Mouse (Mus musculus): ENCODE data around the gene Vars2. TPM values are rescaled to one million over a fixed set of nuclear protein-coding genes. Genes with fewer than 3 reads are reported as not detected.
A peak's percentile ranks its signal among the peaks of the same experiment; 100 is the strongest.

Vars2 gene
- polyA plus RNA-seq, 1 experiment from 2014 or later, result 18.6 TPM

DNA sequence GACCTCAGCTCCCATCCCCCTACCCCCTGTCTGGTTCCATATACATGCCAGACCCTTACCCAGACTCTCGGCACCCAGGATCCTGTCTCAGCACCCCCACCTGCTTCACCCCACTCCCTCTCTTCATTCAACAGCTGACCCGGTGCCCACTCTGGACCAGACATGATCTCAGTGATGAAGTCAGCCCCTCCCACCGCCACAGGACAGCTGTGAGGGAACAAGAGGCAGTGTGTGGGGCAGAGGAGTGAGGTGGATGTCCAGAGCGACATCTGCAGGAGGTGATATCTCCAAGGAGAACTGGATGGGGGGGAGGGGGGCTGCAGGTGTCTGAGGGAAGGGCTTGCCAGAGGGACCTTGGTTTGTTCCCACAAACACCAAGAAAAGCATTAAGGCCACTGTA, 24.4 kb upstream of the Vars2 start:
- ATAC-seq (ENCODE audit: insufficient read depth, low FRiP score, low read depth), result no peak
- Histone ChIP-seq H3K4me2 (no peak overlapping the region), H3K27me3 (replicated peaks) (no peaks in the 10 kb centered on the region), H3K9me3 (no peaks in the 10 kb centered on the region), H3K4me3 (replicated peaks) (no peak overlapping the region), H3K27ac (no peak overlapping the region), H3K36me3 (peaks cover 74% of the 10 kb centered on the region), H3K4me1 (0 out of 2 replicates have a peak, but pooled peaks cover 2% of the 10 kb centered on the region), H3K9ac (no peak overlapping the region)
- WGBS, result 78% methylated on average over 4 of the region's 4 CpGs

DNA sequence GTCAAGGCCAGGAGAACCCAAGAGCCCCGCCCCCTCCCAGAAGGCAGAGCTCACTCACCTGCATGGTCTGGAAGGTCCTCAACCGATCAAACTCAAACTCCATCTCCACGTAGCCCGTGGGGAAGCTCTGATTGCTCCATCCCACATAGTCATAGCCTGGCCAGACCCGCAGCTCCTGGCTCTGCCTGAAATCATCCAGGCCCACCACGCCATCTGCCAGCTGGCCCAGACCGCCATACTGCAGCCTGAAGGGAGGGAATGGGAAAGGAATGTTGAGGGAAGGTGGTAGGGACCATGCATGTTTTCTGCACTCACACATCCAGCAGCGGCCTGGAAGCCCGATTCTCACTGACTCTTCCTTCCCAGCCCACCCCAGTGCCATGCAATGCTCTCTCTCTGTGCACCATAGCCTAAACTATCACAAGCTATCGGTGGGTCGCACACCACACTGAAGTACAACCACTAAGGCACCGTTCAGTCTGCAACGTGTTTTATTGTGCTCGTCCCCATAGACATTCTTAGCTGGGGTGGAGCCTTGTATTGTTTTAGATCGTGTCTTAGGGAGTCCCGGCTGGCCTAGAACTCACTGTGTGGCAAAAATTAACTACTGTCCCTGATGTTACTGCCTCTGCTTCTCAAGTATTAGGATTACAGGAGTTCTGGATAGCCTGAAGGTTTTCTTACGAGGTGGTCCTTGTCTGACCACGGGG, 22.7 kb upstream of the Vars2 start:
- no peak overlapping the region for H3K27ac ChIP-seq
- no peaks in the 10 kb centered on the region for H3K27me3 ChIP-seq (replicated peaks)
- H3K9ac ChIP-seq, result no peak overlapping the region
- ATAC-seq (ENCODE audit: insufficient read depth, low FRiP score, low read depth), result no peak
- no peaks in the 10 kb centered on the region for H3K4me1 ChIP-seq
- H3K4me3 ChIP-seq (replicated peaks), result no peak overlapping the region
- H3K4me2 ChIP-seq, result no peak overlapping the region
- H3K36me3 ChIP-seq, result peaks cover 77% of the 10 kb centered on the region
- H3K9me3 ChIP-seq, result no peaks in the 10 kb centered on the region
- 91% methylated on average over 18 of the region's 18 CpGs for WGBS

DNA sequence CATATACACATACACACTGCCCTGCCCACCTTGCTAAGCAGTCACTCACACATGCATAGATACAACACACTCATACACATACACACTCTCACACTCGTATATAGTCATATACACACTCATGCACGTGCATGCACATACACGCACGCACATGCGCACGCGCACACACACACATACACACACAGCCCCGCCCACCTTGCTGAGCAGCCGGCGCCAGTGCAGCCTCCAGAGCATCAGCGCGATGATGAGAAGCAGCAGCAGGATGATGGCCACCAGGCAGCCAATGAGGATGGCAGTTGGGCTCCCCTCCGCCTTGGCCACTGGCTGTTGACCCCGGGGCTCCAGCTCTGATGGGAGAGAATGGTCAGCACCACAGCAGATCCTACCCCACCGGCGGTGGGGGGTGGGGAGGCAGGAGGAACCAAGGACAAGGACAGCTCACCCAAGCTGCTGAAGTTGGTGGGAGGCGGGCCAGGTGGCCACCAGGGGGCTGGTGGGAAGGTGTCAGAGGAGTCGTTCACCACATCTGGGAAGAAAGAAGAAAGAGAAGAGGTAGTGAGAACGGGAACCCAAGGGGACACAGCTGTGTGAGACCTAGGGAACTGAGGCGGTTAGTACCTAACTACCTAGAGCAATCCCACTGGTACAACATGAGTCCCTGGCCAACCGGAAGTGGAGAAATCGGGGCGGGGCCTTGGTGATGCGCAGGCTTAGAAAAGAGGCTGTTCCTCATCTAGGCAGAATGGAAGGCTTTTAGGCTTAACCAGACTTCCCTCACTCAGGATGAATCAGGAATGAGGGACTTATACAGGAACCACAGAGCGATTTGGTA, 21.2 kb upstream of the Vars2 start:
- Histone ChIP-seq H3K27ac (no peak overlapping the region), H3K4me2 (no peak overlapping the region), H3K27me3 (replicated peaks) (no peaks in the 10 kb centered on the region), H3K36me3 (peaks cover 81% of the 10 kb centered on the region), H3K9me3 (no peaks in the 10 kb centered on the region), H3K4me3 (replicated peaks) (no peak overlapping the region), H3K9ac (no peak overlapping the region), H3K4me1 (no peaks in the 10 kb centered on the region)
- 82% methylated on average over 25 of the region's 25 CpGs for WGBS
- ATAC-seq (ENCODE audit: insufficient read depth, low FRiP score, low read depth), result no peak

DNA sequence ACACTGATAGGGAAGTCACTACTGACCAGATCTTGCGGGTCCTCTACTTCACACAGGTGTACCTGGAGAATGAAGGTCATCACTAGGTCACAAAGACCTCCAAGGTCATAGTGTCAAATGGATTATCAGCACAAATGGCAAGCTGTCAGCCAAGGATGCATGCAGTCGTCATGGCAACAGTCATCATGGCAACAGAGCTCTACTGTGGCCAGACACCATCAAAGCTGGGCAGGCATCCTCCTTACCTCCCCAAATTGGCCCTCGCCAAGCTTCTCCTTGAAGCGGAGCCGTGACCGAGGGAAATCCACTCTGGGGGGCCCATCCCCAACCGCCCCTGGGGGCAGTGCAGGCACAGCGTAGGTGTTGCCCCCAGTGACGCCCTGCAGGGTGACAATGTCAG, 17.7 kb upstream of the Vars2 start:
- 76% methylated on average over 9 of the region's 9 CpGs for WGBS
- Histone ChIP-seq H3K4me2 (no peak overlapping the region), H3K4me1 (no peaks in the 10 kb centered on the region), H3K9ac (no peak overlapping the region), H3K9me3 (no peaks in the 10 kb centered on the region), H3K27me3 (replicated peaks) (no peaks in the 10 kb centered on the region), H3K4me3 (replicated peaks) (no peak overlapping the region), H3K27ac (no peak overlapping the region), H3K36me3 (peaks cover 63% of the 10 kb centered on the region)
- no peak for ATAC-seq (ENCODE audit: insufficient read depth, low FRiP score, low read depth)

GRCm38 (mm10) chr17:35681986-35682385, 14.6 kb upstream of the Vars2 start:
- ATAC-seq (ENCODE audit: insufficient read depth, low FRiP score, low read depth), result no peak
- 88% methylated on average over 13 of the region's 13 CpGs for WGBS
- Histone ChIP-seq H3K9me3 (no peaks in the 10 kb centered on the region), H3K9ac (no peak overlapping the region), H3K27me3 (replicated peaks) (no peaks in the 10 kb centered on the region), H3K36me3 (peaks cover 36% of the 10 kb centered on the region), H3K4me3 (replicated peaks) (no peak overlapping the region), H3K27ac (no peak overlapping the region), H3K4me1 (no peaks in the 10 kb centered on the region), H3K4me2 (no peak overlapping the region)

DNA sequence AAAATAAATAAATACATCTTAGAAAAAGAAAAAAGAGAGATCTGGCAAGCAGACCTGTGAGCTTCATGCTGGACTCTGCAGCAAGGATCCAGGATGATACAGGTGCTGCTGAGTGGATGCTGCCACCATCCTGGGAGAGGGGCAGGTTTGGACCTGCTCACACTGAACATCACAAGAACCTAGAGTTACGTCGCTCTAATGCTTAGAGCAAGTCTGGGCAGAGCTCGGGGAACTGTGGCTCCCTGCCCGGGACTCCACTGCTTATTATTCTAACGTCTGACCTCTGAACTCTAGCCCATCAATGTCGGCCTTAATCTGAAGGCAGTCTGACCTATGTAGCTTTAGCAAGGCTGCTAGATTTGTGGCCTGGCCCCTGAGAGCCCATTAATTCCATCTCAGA, 13.2 kb upstream of the Vars2 start:
- Histone ChIP-seq H3K27ac (no peak overlapping the region), H3K4me3 (replicated peaks) (no peak overlapping the region), H3K9me3 (no peaks in the 10 kb centered on the region), H3K9ac (no peak overlapping the region), H3K36me3 (peaks cover 29% of the 10 kb centered on the region), H3K4me2 (no peak overlapping the region), H3K4me1 (no peaks in the 10 kb centered on the region), H3K27me3 (replicated peaks) (no peaks in the 10 kb centered on the region)
- 26% methylated on average over 6 of the region's 6 CpGs for WGBS
- no peak for ATAC-seq (ENCODE audit: insufficient read depth, low FRiP score, low read depth)

- Histone ChIP-seq H3K4me1 (peaks cover 7% of the 10 kb centered on the region; the same call in 1 of the 2 replicates), H3K27ac (no peak within 1 kb of the TSS), H3K9ac (peak within 1 kb of the TSS; percentile 76), H3K4me3 (replicated peaks) (peak within 1 kb of the TSS; percentile 63), H3K36me3 (peaks cover 9% of the 10 kb centered on the region; the same call in 1 of the 2 replicates), H3K9me3 (no peaks in the 10 kb centered on the region), H3K27me3 (replicated peaks) (no peaks in the 10 kb centered on the region), H3K4me2 (peak within 1 kb of the TSS; percentile 78)
- ATAC-seq (ENCODE audit: insufficient read depth, low FRiP score, low read depth), result peak; percentile 95
- WGBS, result 1% methylated on average over 23 of the region's 23 CpGs
Observed at GRCm38 (mm10) chr17:35673416-35674035, 6.1 kb upstream of the Vars2 start, which contains the start of gene Gtf2h4. Gene Gtf2h4, minus strand, starts transcription at chr17:35673739.

DNA sequence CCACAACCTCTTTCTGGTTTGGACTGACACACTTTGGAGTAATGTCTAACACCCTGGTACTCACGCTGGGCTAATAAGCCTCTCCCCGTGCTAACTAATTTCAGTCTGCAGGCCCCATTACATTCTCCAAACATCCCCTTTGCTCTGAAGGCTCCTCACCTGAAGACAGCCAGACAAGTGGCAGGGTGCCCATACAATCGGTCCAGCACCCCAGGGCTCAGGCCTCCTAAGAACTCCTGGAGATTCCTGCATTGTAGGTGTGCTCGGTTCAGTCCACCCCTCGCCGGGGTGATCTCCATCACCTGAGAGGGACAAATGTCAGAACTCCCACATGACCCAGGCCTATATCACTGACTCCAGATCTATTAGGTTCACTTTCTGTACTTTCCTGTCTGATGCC, 5.1 kb upstream of the Vars2 start:
- Histone ChIP-seq H3K4me1 (peaks cover 7% of the 10 kb centered on the region; the same call in 1 of the 2 replicates), H3K27me3 (replicated peaks) (no peaks in the 10 kb centered on the region), H3K36me3 (peaks cover 9% of the 10 kb centered on the region; the same call in 1 of the 2 replicates), H3K4me3 (replicated peaks) (no peak overlapping the region), H3K4me2 (no peak overlapping the region), H3K9me3 (no peaks in the 10 kb centered on the region), H3K27ac (no peak overlapping the region), H3K9ac (no peak overlapping the region)
- WGBS, result 84% methylated on average over 6 of the region's 6 CpGs
- no peak for ATAC-seq (ENCODE audit: insufficient read depth, low FRiP score, low read depth)

- Histone ChIP-seq H3K9me3 (no peaks in the 10 kb centered on the region), H3K9ac (no peak overlapping the region), H3K4me3 (replicated peaks) (no peak overlapping the region), H3K36me3 (peaks cover 9% of the 10 kb centered on the region; the same call in 1 of the 2 replicates), H3K27me3 (replicated peaks) (no peaks in the 10 kb centered on the region), H3K27ac (no peak overlapping the region), H3K4me1 (peaks cover 8% of the 10 kb centered on the region), H3K4me2 (no peak overlapping the region)
- 81% methylated on average over 6 of the region's 6 CpGs for WGBS
- no peak for ATAC-seq (ENCODE audit: insufficient read depth, low FRiP score, low read depth)
Observed at GRCm38 (mm10) chr17:35671846-35672245, 4.5 kb upstream of the Vars2 start.

DNA sequence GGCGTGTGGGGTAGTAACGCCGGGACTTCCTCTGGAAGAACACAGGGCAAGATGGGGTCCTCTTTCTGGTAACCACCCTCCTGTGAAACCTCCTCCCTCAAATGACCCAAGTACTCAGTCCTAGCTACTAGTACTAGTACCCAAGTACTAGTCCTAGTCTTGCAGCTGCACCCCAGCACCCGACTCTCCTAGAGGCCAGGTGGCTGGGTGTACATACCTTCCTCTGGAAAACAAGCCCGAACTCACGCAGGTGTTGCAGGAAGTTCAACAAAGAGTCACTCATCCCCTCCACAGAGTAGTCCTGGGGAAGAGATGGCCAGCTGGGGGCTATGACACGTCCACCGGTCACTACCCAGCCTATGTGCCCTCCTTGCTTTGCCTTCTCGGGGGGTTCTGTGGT, 2.3 kb upstream of the Vars2 start:
- WGBS, result 93% methylated on average over 9 of the region's 9 CpGs
- Histone ChIP-seq H3K27ac (no peak overlapping the region), H3K36me3 (peaks cover 17% of the 10 kb centered on the region; the same call in 1 of the 2 replicates), H3K4me3 (replicated peaks) (no peak overlapping the region), H3K27me3 (replicated peaks) (no peaks in the 10 kb centered on the region), H3K9ac (no peak overlapping the region), H3K4me1 (peaks cover 20% of the 10 kb centered on the region), H3K4me2 (no peak overlapping the region), H3K9me3 (no peaks in the 10 kb centered on the region)
- no peak for ATAC-seq (ENCODE audit: insufficient read depth, low FRiP score, low read depth)

DNA sequence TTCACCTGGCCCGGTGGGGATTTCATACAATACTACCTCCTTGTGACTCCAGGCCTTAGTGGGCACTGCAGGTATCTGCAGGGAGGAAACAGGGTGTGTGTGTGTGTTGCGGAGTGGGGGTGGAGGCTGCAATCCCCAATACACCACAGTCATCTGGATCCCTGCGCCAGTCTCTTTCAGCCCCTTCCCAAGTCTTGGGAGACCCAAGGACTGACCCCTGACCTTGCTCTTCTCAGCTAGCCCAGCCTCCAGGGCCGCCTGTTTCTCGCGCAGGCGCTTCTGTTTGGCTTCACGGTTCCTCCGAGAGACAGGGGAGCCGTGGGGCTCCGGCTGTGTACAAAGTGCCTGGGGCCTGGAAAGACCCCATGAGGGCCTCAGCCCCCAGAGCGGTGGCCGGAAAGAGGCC, 538 bp downstream of the Vars2 start:
- Histone ChIP-seq H3K27ac (peak overlapping the region; percentile 81), H3K36me3 (peaks cover 32% of the 10 kb centered on the region), H3K9me3 (no peaks in the 10 kb centered on the region), H3K4me1 (peaks cover 12% of the 10 kb centered on the region), H3K4me3 (replicated peaks) (peak overlapping the region; percentile 77), H3K4me2 (peak overlapping the region; percentile 80), H3K9ac (peak overlapping the region; percentile 83), H3K27me3 (replicated peaks) (no peaks in the 10 kb centered on the region)
- ATAC-seq (ENCODE audit: insufficient read depth, low FRiP score, low read depth), result peak; percentile 27
- WGBS, result 1% methylated on average over 13 of the region's 13 CpGs

All from stomach, embryonic 15.5 days (tissue).